Mouse (Mus musculus) forebrain, postnatal 0 days (tissue): ENCODE measurements around the gene Tnni1. TPM values are rescaled to one million over a fixed set of nuclear protein-coding genes. Genes with fewer than 3 reads are reported as not detected.

ENCODE experiments used
- ATAC-seq: fragments of 200-750 bp; cut with Nextera tagmentation; 2 replicates; pipeline ENCODE4 v1.8.0; 2017; ENCODE audit warnings: mild to moderate bottlenecking, moderate library complexity
- DNase-seq: peaks from one replicate; pipeline ENCODE4 v3.0.0-alpha.2; 2015
- H3K27ac ChIP-seq: fragments of 300-500 bp; sonication (generic); 2 replicates; pipeline ENCODE4 v1.5.1; 2014; ENCODE audit warnings: low read depth, mild to moderate bottlenecking, antibody characterized with exemption, low read length, moderate library complexity, mixed read lengths
- H3K27me3 ChIP-seq: fragments of 300-500 bp; sonication (generic); 2 replicates; pipeline ENCODE4 v1.6.1; 2014; ENCODE audit warnings: mild to moderate bottlenecking, low read length, mixed read lengths; ENCODE audit not compliant: insufficient read depth
- H3K36me3 ChIP-seq: fragments of 300-500 bp; sonication (generic); 2 replicates; pipeline ENCODE4 v1.6.1; 2014; ENCODE audit warnings: mild to moderate bottlenecking, moderate library complexity; ENCODE audit not compliant: insufficient read depth
- H3K4me1 ChIP-seq: fragments of 300-500 bp; sonication (generic); 2 replicates; pipeline ENCODE4 v1.6.1; 2014; ENCODE audit warnings: antibody characterized with exemption; ENCODE audit not compliant: insufficient read depth
- H3K4me2 ChIP-seq: fragments of 300-500 bp; sonication (generic); 2 replicates; pipeline ENCODE4 v1.6.1; 2014; ENCODE audit warnings: low read depth, mild to moderate bottlenecking, moderate library complexity
- H3K4me3 ChIP-seq: fragments of 300-500 bp; sonication (generic); 2 replicates; pipeline ENCODE4 v1.5.1; 2014; ENCODE audit warnings: low read depth, low read length, mixed read lengths
- H3K9ac ChIP-seq: fragments of 300-500 bp; sonication (generic); 2 replicates; pipeline ENCODE4 v1.6.1; 2014; ENCODE audit warnings: mild to moderate bottlenecking
- H3K9me3 ChIP-seq: fragments of 300-500 bp; sonication (generic); 2 replicates; pipeline ENCODE4 v1.6.1; 2016; ENCODE audit warnings: low read length
- CTCF ChIP-seq: sonication (generic); IDR thresholded peaks from 2 replicates; pipeline ENCODE4 v1.5.1; 2016; ENCODE audit warnings: antibody characterized with exemption, control low read depth, low read depth
- WGBS: fragments of 180-500 bp; shearing (Covaris S2); extraction: QIAGEN DNeasy Blood & Tissue Kit; methylation state at CpG from one replicate; pipeline ENCODE4 v1.1.7; 2014; 5-methylcytosine and 5-hydroxymethylcytosine counted together
- polyA plus RNA-seq: library from polyadenylated mRNA; unstranded; fragments of >200 nt; fragmentation: Nextera tagmentation; extraction: Ambion mirVana; gene quantifications from 2 replicates; pipeline ENCODE4 v1.2.1, GENCODE M21; 2015
- total RNA-seq: library from RNA; depleted of rRNA; stranded (reverse); fragments of >200 nt; gene quantifications from 2 replicates; pipeline ENCODE4 v1.2.3, GENCODE M21; 2014

Gene Tnni1
- total and polyA plus RNA-seq, 2 experiments from 2014 or later = 0.19 to 0.48 TPM

GRCm38 (mm10) chr1:135817595-135817994 is 38.4 kb downstream of the Tnni1 start:
- Histone ChIP-seq H3K4me2 (no peak overlapping the region), H3K9me3 (no peaks in the 10 kb centered on the region), H3K4me3 (no peak overlapping the region), H3K27me3 (peaks cover 24% of the 10 kb centered on the region), H3K9ac (no peak overlapping the region), H3K36me3 (no peaks in the 10 kb centered on the region), H3K27ac (no peak overlapping the region), H3K4me1 (no peaks in the 10 kb centered on the region)
- no peak for TF ChIP-seq CTCF
- 75% methylated on average over 4 of the region's 4 CpGs for WGBS
- ATAC-seq (no peak), DNase-seq (no peak)

GRCm38 (mm10) chr1:135818481-135819086 is 39.4 kb downstream of the Tnni1 start, which contains the start of gene Lad1:
Lad1 (plus strand) TSS chr1:135818598.
- peaks cover 24% of the 10 kb centered on the region for H3K27me3 ChIP-seq
- peak within 1 kb of the TSS; percentile 99 for H3K4me2 ChIP-seq
- H3K9ac ChIP-seq = peak within 1 kb of the TSS; percentile 51
- peak within 1 kb of the TSS; percentile 55 for H3K4me3 ChIP-seq
- peak; percentile 45 for ATAC-seq
- no peaks in the 10 kb centered on the region for H3K4me1 ChIP-seq
- no peaks in the 10 kb centered on the region for H3K36me3 ChIP-seq
- no peaks in the 10 kb centered on the region for H3K9me3 ChIP-seq
- DNase-seq = peak; percentile 14
- WGBS = 2% methylated on average over 62 of the region's 63 CpGs
- TF ChIP-seq CTCF = no peak
- H3K27ac ChIP-seq = no peak within 1 kb of the TSS

- H3K36me3 ChIP-seq = no peaks in the 10 kb centered on the region
- no peak overlapping the region for H3K9ac ChIP-seq
- peaks cover 24% of the 10 kb centered on the region for H3K27me3 ChIP-seq
- H3K9me3 ChIP-seq = no peaks in the 10 kb centered on the region
- no peaks in the 10 kb centered on the region for H3K4me1 ChIP-seq
- H3K4me3 ChIP-seq = no peak overlapping the region
- 89% methylated on average over 10 of the region's 10 CpGs for WGBS
- TF ChIP-seq CTCF = no peak
- ATAC-seq (no peak), DNase-seq (no peak)
- H3K4me2 ChIP-seq = no peak overlapping the region
- H3K27ac ChIP-seq = no peak overlapping the region
Measured at GRCm38 (mm10) chr1:135820071-135820470, 40.8 kb downstream of the Tnni1 start.

DNA sequence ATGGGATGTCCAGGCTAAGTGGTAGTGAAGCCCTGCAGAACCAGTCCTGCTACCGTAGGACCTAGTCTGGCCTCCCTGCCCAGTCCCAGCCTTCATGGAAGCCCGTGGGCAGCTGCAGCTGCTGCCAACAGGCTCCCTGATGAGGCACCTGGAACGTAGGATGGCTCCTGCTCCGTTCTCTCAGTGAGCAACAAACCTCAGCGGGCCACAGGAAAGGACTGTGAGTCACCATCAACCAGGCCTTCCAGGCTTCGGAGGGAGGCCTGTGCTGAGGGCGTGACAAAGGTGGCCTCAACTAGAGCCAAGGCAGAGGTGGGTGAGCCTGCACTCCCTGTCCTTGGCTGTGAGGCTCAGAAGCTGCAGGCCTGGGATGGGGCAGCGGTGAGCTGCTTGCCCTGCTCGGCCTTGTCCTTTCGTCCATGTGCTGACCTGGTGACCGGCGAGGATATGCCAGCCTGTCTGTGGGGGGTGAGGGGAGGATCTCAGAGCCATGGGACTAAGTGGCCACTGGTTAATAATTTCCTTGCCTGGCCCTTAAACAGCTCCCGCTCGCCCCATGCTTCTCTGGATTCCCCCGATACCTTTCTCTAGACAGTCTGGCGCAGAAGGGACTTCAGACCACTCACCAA is 41.6 kb downstream of the Tnni1 start:
- TF ChIP-seq CTCF = no peak
- Histone ChIP-seq H3K4me3 (no peak overlapping the region), H3K9ac (no peak overlapping the region), H3K27me3 (peaks cover 24% of the 10 kb centered on the region), H3K36me3 (no peaks in the 10 kb centered on the region), H3K27ac (no peak overlapping the region), H3K9me3 (no peaks in the 10 kb centered on the region), H3K4me1 (no peaks in the 10 kb centered on the region), H3K4me2 (no peak overlapping the region)
- ATAC-seq (no peak), DNase-seq (no peak)
- 87% methylated on average over 16 of the region's 16 CpGs for WGBS

- Histone ChIP-seq H3K4me2 (no peak overlapping the region), H3K36me3 (no peaks in the 10 kb centered on the region), H3K27me3 (peaks cover 20% of the 10 kb centered on the region), H3K9me3 (no peaks in the 10 kb centered on the region), H3K4me1 (no peaks in the 10 kb centered on the region), H3K4me3 (no peak overlapping the region), H3K9ac (no peak overlapping the region), H3K27ac (no peak overlapping the region)
- DNase-seq (no peak), ATAC-seq (no peak)
- TF ChIP-seq CTCF = no peak
- 71% methylated on average over 7 of the region's 7 CpGs for WGBS
Measured at GRCm38 (mm10) chr1:135821780-135822179, 42.5 kb downstream of the Tnni1 start.

DNA sequence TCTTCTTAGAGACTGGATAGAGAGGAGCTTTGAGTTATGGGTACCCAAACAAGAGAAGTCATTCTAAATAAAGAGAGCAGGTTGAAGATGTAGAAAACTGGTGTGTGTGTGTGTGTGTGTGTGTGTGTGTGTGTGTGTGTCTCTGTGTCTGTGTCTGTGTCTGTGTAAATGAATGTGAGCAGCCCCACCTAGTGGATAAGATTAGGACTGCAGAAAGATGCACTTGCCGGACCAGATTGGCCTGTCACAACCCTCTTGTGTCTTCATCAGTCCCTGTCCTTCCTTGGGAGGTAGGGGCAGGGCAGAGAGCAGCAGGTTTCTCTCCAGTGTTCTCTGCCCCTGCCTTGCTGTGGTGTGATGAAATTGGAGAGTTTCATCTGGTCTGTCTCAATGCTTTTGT is 49.7 kb downstream of the Tnni1 start:
- WGBS = 33% methylated on average over 1 of the region's 1 CpGs
- Histone ChIP-seq H3K4me1 (no peaks in the 10 kb centered on the region), H3K36me3 (no peaks in the 10 kb centered on the region), H3K27ac (no peak overlapping the region), H3K4me2 (no peak overlapping the region), H3K4me3 (no peak overlapping the region), H3K27me3 (no peaks in the 10 kb centered on the region), H3K9me3 (no peaks in the 10 kb centered on the region), H3K9ac (no peak overlapping the region)
- peak; percentile 48 for DNase-seq
- peak; percentile 74 for TF ChIP-seq CTCF
- peak; percentile 45; the same call in 1 of the 2 replicates for ATAC-seq

DNA sequence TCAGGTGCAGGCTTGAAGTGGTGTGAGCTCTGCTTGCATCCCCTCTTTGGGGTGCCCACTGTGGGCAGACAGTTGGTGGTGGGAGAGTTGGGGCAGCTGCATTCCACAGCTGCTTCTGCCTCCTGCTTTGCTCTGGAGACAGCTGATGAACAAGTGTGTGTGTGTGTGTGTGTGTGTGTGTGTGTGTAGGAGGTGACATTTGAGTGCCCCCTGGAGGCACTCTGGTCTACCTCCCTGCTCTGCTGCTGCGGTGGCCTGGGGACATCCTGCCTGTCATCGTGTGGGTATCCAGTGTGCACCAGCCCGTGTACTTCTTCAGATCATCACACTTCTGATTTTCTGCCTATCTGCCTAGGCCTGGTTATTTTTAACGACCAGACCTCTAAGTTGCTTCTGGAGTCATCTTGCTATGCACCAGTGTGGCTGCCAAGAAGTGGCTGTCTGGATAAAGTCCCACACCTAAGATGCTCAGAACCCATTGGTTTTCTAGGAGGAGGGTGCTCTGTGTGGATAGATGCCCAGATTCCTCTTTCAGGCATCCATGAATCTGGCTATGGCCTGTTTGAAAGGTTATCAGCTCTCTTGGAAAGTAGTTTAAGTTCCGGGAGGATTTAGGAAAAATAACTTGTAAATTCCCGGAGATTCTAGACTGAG is 55.1 kb downstream of the Tnni1 start:
- ATAC-seq (0 out of 2 replicates have a peak, but pooled peaks have one; percentile 43), DNase-seq (no peak)
- Histone ChIP-seq H3K27ac (no peak overlapping the region), H3K27me3 (no peaks in the 10 kb centered on the region), H3K4me2 (no peak overlapping the region), H3K4me3 (no peak overlapping the region), H3K9ac (no peak overlapping the region), H3K4me1 (no peaks in the 10 kb centered on the region), H3K9me3 (no peaks in the 10 kb centered on the region), H3K36me3 (no peaks in the 10 kb centered on the region)
- TF ChIP-seq CTCF = no peak
- WGBS = 63% methylated on average over 6 of the region's 6 CpGs
